Mouse (Mus musculus): ENCODE results near the gene Phf1. TPM values are rescaled to one million over a fixed set of nuclear protein-coding genes. Genes with fewer than 3 reads are reported as not detected.

Gene Phf1
- polyA plus RNA-seq, 1 experiment from 2014 or later, result 8.2 TPM

DNA sequence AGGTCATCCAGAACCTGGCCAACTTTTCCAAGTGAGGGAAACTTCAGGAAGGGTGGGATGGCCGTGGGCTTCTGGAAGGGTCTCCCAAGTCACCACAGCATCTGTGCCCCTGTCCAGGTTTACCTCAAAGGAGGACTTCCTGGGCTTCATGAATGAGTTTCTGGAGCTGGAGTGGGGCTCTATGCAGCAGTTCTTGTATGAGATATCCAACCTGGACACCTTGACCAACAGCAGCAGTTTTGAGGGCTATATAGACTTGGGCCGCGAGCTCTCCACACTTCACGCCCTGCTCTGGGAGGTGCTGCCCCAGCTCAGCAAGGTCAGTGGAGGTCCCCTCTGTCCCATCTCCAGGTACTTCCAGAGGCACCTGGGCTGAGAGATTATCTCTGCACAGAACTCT is 27.0 kb downstream of the Phf1 start:
- Histone ChIP-seq H3K4me1 (replicated peaks) (peaks cover 3% of the 10 kb centered on the region; the same call in 1 of the 2 replicates), H3K27ac (no peak overlapping the region), H3K36me3 (peaks cover 98% of the 10 kb centered on the region), H3K27me3 (ENCODE audit: insufficient read depth, poor library complexity, severe bottlenecking) (no peaks in the 10 kb centered on the region), H3K4me3 (no peak overlapping the region), H3K9me3 (no peaks in the 10 kb centered on the region)
- WGBS, result 99% methylated on average over 4 of the region's 4 CpGs
- no peak for DNase-seq (ENCODE audit: low spot score)

- no peak overlapping the region for H3K4me3 ChIP-seq
- H3K27ac ChIP-seq, result peak overlapping the region; percentile 23; the same call in 1 of the 2 replicates
- DNase-seq (ENCODE audit: low spot score), result no peak
- H3K9me3 ChIP-seq, result no peaks in the 10 kb centered on the region
- no peaks in the 10 kb centered on the region for H3K4me1 ChIP-seq (replicated peaks)
- 91% methylated on average over 21 of the region's 21 CpGs for WGBS
- no peaks in the 10 kb centered on the region for H3K27me3 ChIP-seq (ENCODE audit: insufficient read depth, poor library complexity, severe bottlenecking)
- peaks cover 98% of the 10 kb centered on the region for H3K36me3 ChIP-seq
These were observed 28.9 kb downstream of the Phf1 start for GRCm38 (mm10) chr17:26961572-26962240.

DNA sequence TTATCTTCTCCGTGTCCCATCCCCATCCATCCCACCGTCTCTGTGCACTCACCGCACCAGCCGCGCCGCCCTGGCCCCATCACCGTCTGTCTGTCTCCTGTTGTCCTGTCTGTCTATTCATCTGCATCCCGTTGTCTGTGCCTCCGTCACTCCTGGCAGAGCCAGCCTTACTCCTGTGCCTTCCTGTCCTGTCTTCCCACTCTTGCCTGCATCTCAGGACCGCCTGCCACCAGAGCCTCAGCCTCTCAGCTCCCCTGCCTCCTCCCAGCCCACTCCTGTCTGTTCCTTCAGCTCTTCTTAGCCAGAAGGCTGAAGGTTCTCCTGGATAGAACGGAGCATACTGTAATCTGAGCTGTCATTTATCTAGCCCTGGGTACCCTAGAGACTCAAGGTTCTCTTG is 34.1 kb downstream of the Phf1 start:
- Histone ChIP-seq H3K4me3 (no peak overlapping the region), H3K27ac (no peak overlapping the region), H3K36me3 (peaks cover 86% of the 10 kb centered on the region), H3K9me3 (no peaks in the 10 kb centered on the region), H3K27me3 (ENCODE audit: insufficient read depth, poor library complexity, severe bottlenecking) (no peaks in the 10 kb centered on the region), H3K4me1 (replicated peaks) (peaks cover 12% of the 10 kb centered on the region)
- WGBS, result 91% methylated on average over 11 of the region's 11 CpGs
- no peak for DNase-seq (ENCODE audit: low spot score)

- Histone ChIP-seq H3K36me3 (peaks cover 82% of the 10 kb centered on the region), H3K27me3 (ENCODE audit: insufficient read depth, poor library complexity, severe bottlenecking) (no peaks in the 10 kb centered on the region), H3K4me3 (no peak overlapping the region), H3K9me3 (no peaks in the 10 kb centered on the region), H3K4me1 (replicated peaks) (peaks cover 17% of the 10 kb centered on the region), H3K27ac (no peak overlapping the region)
- DNase-seq (ENCODE audit: low spot score), result no peak
- WGBS, result 88% methylated on average over 6 of the region's 6 CpGs
These were observed 34.6 kb downstream of the Phf1 start for GRCm38 (mm10) chr17:26967477-26967876.

DNA sequence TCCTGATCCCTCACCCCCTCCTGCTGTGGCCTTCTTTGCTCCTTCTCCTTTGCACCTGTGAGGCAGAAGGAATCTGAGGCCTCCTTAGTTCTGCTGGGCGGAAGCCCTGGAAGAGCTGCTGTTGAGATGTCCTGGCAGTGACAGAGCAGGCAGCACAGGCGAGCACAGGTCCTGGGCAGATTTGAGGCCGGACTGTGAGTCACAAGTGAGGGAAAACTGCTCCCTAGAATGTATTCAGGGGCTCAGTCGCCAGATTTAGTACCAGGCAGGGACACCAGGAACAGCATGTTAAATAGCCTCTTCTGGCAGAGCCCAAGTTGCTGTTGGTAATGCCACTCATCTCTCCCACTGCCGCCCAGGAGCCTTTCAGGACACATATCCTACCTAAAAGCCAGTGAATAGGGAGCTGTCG is 35.4 kb downstream of the Phf1 start:
- H3K9me3 ChIP-seq, result no peaks in the 10 kb centered on the region
- WGBS, result 83% methylated on average over 6 of the region's 6 CpGs
- peaks cover 24% of the 10 kb centered on the region for H3K4me1 ChIP-seq (replicated peaks)
- no peaks in the 10 kb centered on the region for H3K27me3 ChIP-seq (ENCODE audit: insufficient read depth, poor library complexity, severe bottlenecking)
- no peak overlapping the region for H3K4me3 ChIP-seq
- no peak overlapping the region for H3K27ac ChIP-seq
- peaks cover 74% of the 10 kb centered on the region for H3K36me3 ChIP-seq
- no peak for DNase-seq (ENCODE audit: low spot score)

DNA sequence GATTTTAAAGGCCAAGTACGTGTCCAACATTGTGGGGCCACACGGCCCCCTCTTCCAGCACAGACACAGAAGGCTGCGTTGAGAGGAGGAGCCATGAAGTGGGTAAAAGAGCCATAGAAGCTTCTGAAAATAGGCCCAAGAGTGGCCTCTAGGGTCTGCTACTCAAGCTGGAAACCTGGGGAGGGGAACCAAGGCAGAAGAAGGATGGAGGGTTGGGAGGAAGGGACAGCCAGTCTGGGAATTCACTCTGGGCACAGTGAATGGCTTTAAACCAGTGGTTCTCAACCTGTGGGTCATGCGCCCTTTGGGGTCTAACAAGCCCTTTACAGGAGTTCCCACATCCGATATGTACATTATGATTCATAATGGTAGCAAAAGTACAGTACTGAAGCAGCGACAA is 36.4 kb downstream of the Phf1 start:
- WGBS, result 87% methylated on average over 6 of the region's 6 CpGs

DNA sequence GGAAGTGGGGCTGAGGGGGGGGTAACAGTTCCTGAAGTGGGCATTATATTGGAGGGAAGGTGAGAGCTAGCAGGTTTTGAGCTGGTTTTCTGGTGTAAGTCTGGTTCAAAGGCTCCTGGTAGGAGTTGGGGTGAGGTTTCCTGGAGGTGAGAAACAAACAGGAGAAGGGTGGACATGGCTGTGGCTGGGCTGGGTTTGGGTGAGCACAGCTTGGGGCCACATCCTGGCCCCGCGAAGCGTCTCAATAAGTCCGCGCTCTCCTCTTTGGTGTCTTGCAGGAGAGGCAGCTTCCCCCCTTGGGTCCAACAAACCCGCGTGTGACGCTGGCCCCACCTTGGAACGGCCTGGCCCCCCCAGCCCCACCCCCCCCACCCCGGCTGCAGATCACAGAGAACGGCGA is 37.4 kb downstream of the Phf1 start:
- Histone ChIP-seq H3K4me3 (no peak overlapping the region), H3K9me3 (no peaks in the 10 kb centered on the region), H3K27ac (no peak overlapping the region), H3K27me3 (ENCODE audit: insufficient read depth, poor library complexity, severe bottlenecking) (no peaks in the 10 kb centered on the region), H3K36me3 (peaks cover 68% of the 10 kb centered on the region), H3K4me1 (replicated peaks) (peaks cover 42% of the 10 kb centered on the region)
- no peak for DNase-seq (ENCODE audit: low spot score)
- WGBS, result 73% methylated on average over 12 of the region's 12 CpGs

More for the DNA sequence above, 36.4 kb downstream of the Phf1 start:
- no peak for DNase-seq (ENCODE audit: low spot score)
- Histone ChIP-seq H3K27me3 (ENCODE audit: insufficient read depth, poor library complexity, severe bottlenecking) (no peaks in the 10 kb centered on the region), H3K4me1 (replicated peaks) (peaks cover 33% of the 10 kb centered on the region), H3K9me3 (no peaks in the 10 kb centered on the region), H3K4me3 (no peak overlapping the region), H3K27ac (no peak overlapping the region), H3K36me3 (peaks cover 68% of the 10 kb centered on the region)

DNA sequence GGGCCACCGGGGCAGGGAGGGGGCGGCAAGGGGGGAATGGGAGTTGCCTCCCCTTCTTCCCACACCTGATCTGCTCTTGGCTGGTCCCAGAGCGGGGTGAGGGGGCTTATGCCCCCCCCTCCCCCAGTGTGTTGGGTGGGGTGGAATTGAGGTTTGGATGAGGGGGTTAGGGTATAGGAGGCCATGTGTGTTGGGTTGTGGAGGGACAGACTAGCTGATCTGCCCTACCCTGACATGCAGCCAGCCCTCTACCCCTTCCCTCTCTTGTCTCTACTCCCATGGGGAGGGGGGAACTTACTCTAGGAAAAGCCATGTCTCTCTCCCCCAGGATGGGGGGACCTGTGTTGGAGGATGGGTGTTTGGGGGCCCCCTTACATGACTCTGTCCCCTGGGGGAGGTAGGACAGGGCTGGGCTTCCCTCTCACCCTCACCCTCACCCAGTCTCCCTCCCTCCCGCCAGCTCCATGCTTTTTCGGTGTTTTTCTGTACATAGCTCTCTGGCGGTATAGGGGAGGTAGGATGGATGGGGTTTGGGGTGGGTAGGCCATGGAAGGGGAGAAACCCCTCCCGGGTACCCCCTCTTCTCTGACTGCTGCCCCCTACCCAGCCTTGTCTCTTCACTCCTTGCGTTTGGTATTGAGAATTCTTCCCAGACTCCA is 38.5 kb downstream of the Phf1 start:
- Histone ChIP-seq H3K4me3 (peak overlapping the region; percentile 92), H3K27me3 (ENCODE audit: insufficient read depth, poor library complexity, severe bottlenecking) (no peaks in the 10 kb centered on the region), H3K27ac (peak overlapping the region; percentile 29; the same call in 1 of the 2 replicates), H3K9me3 (no peaks in the 10 kb centered on the region), H3K36me3 (peaks cover 68% of the 10 kb centered on the region), H3K4me1 (replicated peaks) (peaks cover 52% of the 10 kb centered on the region)
- DNase-seq (ENCODE audit: low spot score), result no peak
- 59% methylated on average over 8 of the region's 8 CpGs for WGBS

DNA sequence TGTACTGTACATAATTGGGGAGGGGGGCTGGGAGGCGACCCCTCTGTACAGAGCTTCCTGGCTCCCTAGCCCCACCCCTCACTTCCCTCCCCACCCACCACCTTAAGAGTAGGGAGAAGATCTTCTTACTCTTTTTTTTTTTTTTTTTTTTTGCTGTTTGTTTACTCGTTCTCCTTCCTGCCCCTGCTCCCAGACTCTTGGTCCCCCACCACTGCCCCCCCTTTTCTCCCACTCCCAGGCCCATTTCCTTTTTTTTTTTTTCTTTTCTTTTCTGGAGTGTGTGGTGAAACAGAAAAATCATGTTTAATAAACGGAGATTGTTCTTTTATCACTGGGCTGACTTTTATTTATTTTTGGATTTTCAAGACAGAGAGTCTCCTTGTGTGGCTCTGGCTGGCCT is 39.3 kb downstream of the Phf1 start:
- H3K4me3 ChIP-seq, result peak overlapping the region; percentile 92
- H3K27me3 ChIP-seq (ENCODE audit: insufficient read depth, poor library complexity, severe bottlenecking), result no peaks in the 10 kb centered on the region
- peaks cover 52% of the 10 kb centered on the region for H3K4me1 ChIP-seq (replicated peaks)
- H3K36me3 ChIP-seq, result peaks cover 68% of the 10 kb centered on the region
- H3K9me3 ChIP-seq, result no peaks in the 10 kb centered on the region
- H3K27ac ChIP-seq, result peak overlapping the region; percentile 90
- WGBS, result 10% methylated on average over 3 of the region's 3 CpGs
- no peak for DNase-seq (ENCODE audit: low spot score)

DNA sequence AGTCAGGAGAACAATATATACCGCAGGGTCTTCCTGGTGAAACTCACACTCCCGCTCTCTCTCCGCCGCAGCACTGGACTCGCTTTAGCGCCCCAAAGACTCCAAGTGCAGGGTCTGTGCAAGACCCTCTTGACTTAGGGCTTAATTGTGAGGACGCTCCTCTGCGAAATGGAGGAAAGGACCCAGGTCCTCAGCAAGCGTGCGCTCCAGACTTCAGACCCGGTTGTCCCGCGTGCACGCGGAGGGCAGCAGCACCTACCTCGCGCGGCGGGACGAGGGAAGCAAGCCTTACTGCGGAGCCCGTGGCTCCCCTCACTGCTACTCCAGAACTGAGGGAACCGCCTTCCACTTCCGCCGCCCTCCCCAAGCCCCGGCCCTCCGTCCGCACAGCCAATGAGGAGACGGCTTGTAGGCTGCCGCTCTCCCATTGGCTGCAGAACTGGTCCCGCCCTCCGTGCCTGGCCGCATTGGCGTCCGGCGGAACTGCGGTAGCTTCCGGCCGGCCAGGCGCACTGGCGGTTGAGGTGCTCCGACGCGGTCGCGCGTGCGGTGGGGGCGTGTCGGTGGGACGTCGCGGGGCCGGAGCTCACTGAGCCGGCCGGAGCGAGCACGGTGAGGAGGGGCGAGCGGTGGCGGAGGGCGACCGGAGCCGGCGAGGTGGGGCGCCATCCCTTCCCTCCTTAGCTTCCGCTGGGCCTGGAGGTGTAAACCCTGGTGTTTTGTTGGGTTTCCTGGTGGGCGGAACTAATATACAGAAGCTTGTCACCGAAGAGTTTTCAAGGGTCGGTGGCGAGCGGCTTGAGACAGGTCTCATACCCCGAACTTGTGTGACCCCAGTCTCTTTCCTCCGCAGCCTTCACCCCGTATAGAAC is 40.1 kb downstream of the Phf1 start, which contains the start of gene Zbtb9:
Zbtb9 (plus strand) TSS at position 465 of the 872 bp plus-strand sequence.
- H3K27ac ChIP-seq, result peak within 1 kb of the TSS; percentile 90
- under 1% methylated on average over 75 of the region's 75 CpGs for WGBS
- H3K4me3 ChIP-seq, result peak within 1 kb of the TSS; percentile 92
- peaks cover 52% of the 10 kb centered on the region for H3K4me1 ChIP-seq (replicated peaks)
- H3K36me3 ChIP-seq, result peaks cover 68% of the 10 kb centered on the region
- H3K9me3 ChIP-seq, result no peaks in the 10 kb centered on the region
- H3K27me3 ChIP-seq (ENCODE audit: insufficient read depth, poor library complexity, severe bottlenecking), result no peaks in the 10 kb centered on the region
- peak; percentile 96 for DNase-seq (ENCODE audit: low spot score)

GRCm38 (mm10) chr17:26974547-26974946 is 41.7 kb downstream of the Phf1 start:
- peaks cover 68% of the 10 kb centered on the region for H3K36me3 ChIP-seq
- 94% methylated on average over 15 of the region's 15 CpGs for WGBS
- no peak overlapping the region for H3K27ac ChIP-seq
- H3K9me3 ChIP-seq, result no peaks in the 10 kb centered on the region
- H3K4me1 ChIP-seq (replicated peaks), result peaks cover 52% of the 10 kb centered on the region
- H3K27me3 ChIP-seq (ENCODE audit: insufficient read depth, poor library complexity, severe bottlenecking), result no peaks in the 10 kb centered on the region
- peak overlapping the region; percentile 92; the same call in 1 of the 2 replicates for H3K4me3 ChIP-seq
- no peak for DNase-seq (ENCODE audit: low spot score)

- H3K36me3 ChIP-seq, result peaks cover 70% of the 10 kb centered on the region
These were observed 42.6 kb downstream of the Phf1 start for GRCm38 (mm10) chr17:26975415-26975814.

More at GRCm38 (mm10) chr17:26975415-26975814, 42.6 kb downstream of the Phf1 start:
- DNase-seq (ENCODE audit: low spot score), result no peak
- peaks cover 52% of the 10 kb centered on the region for H3K4me1 ChIP-seq (replicated peaks)
- no peak overlapping the region for H3K4me3 ChIP-seq
- H3K27me3 ChIP-seq (ENCODE audit: insufficient read depth, poor library complexity, severe bottlenecking), result no peaks in the 10 kb centered on the region
- H3K27ac ChIP-seq, result no peak overlapping the region
- no peaks in the 10 kb centered on the region for H3K9me3 ChIP-seq

Data from hindbrain, embryonic 10.5 days (tissue).